ENCODE assay signal across 10 mouse cellular contexts in the genomic region with DNA sequence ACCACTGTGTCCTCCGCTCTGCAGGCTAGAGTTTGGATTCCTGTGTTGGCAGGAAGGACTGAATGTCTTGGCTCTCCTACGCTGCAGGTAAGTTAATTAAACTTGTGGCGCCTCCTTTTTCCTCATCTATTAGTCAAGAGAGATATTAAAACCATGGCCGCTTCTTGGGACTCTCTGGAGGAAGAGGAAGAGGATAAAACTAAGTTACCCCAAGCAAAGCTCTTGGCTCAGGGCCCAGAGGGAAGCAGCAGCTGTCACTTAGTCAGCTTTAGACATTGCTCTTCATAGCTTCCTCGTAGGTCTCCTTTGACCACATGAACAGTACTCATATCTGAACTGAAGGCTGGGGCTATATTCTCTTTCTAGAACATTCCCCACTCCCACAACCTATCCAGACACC. TPM values are rescaled to one million over a fixed set of nuclear protein-coding genes. Genes with fewer than 3 reads are reported as not detected.
DNase-seq lines count a peak whose midpoint lies in the region; ATAC-seq and TF ChIP-seq lines count a peak whose summit lies in the region.
"Had no signal": no experiment of that assay in that cellular context is flagged by ENCODE, and none has a peak within 500 bp of the region (broad histone marks: within the 10 kb centered on the region; RNA-seq: fewer than 3 reads in every experiment).

No protein-coding gene starts in this region.

- ATAC-seq in heart, embryonic 11.5 days (replicated peaks; ENCODE audit: insufficient number of reproducible peaks, low FRiP score, low TSS enrichment): no peak
- no peak for ATAC-seq in hindbrain, embryonic 16.5 days
- ATAC-seq: forebrain, embryonic 14.5 days had no signal

- intact Hi-C loops in heart, postnatal 14 days (cut with DNase I): no loop called here

- H3K27ac ChIP-seq in heart, embryonic 11.5 days (ENCODE audit: low read depth, low read length): no peak overlapping the region
- H3K27ac ChIP-seq in hindbrain, embryonic 16.5 days (ENCODE audit: low read depth, low read length): no peak overlapping the region
- H3K27ac ChIP-seq: neural tube, embryonic 12.5 days had no signal

- H3ac ChIP-seq in C2C12 (ENCODE audit: control insufficient read depth, insufficient read length, low read depth): no peak overlapping the region

- H3K4me3 ChIP-seq in heart, embryonic 11.5 days (ENCODE audit: low read depth, low read length): no peak overlapping the region
- H3K4me3 ChIP-seq in C2C12 (ENCODE audit: insufficient read depth, poor library complexity, severe bottlenecking): no peak overlapping the region
- no peak overlapping the region for H3K4me3 ChIP-seq in hindbrain, embryonic 16.5 days (ENCODE audit: low read length)
- H3K4me3 ChIP-seq: neural tube, embryonic 12.5 days had no signal

- no peaks in the 10 kb centered on the region for H3K79me3 ChIP-seq in C2C12 (ENCODE audit: low read depth)

- 71% methylated on average over 5 of the region's 5 CpGs for WGBS in heart, embryonic 11.5 days (ENCODE audit: insufficient replicate concordance)
- 74% methylated on average over 5 of the region's 5 CpGs for WGBS in hindbrain, embryonic 16.5 days

- no peaks in the 10 kb centered on the region for H3K9me3 ChIP-seq in heart, embryonic 11.5 days (replicated peaks; ENCODE audit: control insufficient read depth, low read length)
- H3K9me3 ChIP-seq in hindbrain, embryonic 16.5 days (ENCODE audit: control insufficient read depth, low read length): no peaks in the 10 kb centered on the region
- H3K9me3 ChIP-seq: neural tube, embryonic 12.5 days had no signal

- no peak overlapping the region for H3K9ac ChIP-seq in heart, embryonic 11.5 days (ENCODE audit: low read depth, low read length)
- H3K9ac ChIP-seq in hindbrain, embryonic 16.5 days (ENCODE audit: low read depth, low read length): no peak overlapping the region
- H3K9ac ChIP-seq: neural tube, embryonic 12.5 days had no signal

- no peak overlapping the region for H3K4me2 ChIP-seq in heart, embryonic 11.5 days
- no peak overlapping the region for H3K4me2 ChIP-seq in hindbrain, embryonic 16.5 days (ENCODE audit: low read length)
- H3K4me2 ChIP-seq: neural tube, embryonic 12.5 days had no signal

- no peaks in the 10 kb centered on the region for H3K27me3 ChIP-seq in heart, embryonic 11.5 days (ENCODE audit: control insufficient read depth, insufficient read depth, low read length)
- no peaks in the 10 kb centered on the region for H3K27me3 ChIP-seq in C2C12 (ENCODE audit: control insufficient read depth, insufficient read depth, insufficient read length)
- H3K27me3 ChIP-seq in hindbrain, embryonic 16.5 days (replicated peaks; ENCODE audit: control insufficient read depth, insufficient read depth, low read length): no peaks in the 10 kb centered on the region
- H3K27me3 ChIP-seq: neural tube, embryonic 12.5 days had no signal

- H3K36me3 ChIP-seq in heart, embryonic 11.5 days (ENCODE audit: control insufficient read depth, insufficient read depth, low read length): no peaks in the 10 kb centered on the region
- no peaks in the 10 kb centered on the region for H3K36me3 ChIP-seq in C2C12 (ENCODE audit: control insufficient read depth, insufficient read depth)
- no peaks in the 10 kb centered on the region for H3K36me3 ChIP-seq in hindbrain, embryonic 16.5 days (ENCODE audit: control insufficient read depth, insufficient read depth, low read length)
- H3K36me3 ChIP-seq: neural tube, embryonic 12.5 days had no signal

- H3K4me1 ChIP-seq in heart, embryonic 11.5 days (ENCODE audit: control insufficient read depth, insufficient read depth, low read length): no peaks in the 10 kb centered on the region
- H3K4me1 ChIP-seq in hindbrain, embryonic 16.5 days (ENCODE audit: control insufficient read depth, insufficient read depth, low read depth, low read length): no peaks in the 10 kb centered on the region
- H3K4me1 ChIP-seq: neural tube, embryonic 12.5 days had no signal

- no peaks in the 10 kb centered on the region for H3K79me2 ChIP-seq in C2C12 (ENCODE audit: control insufficient read depth, insufficient read depth)

- no peak for TF ChIP-seq CTCF in C2C12 (IDR thresholded peaks at IDR 0.05; ENCODE audit: control insufficient read depth, insufficient read depth, insufficient read length)

- peak; percentile 19 to 24 for DNase-seq in heart, adult 9 months (ENCODE audit: low spot score in 2 of 2)
- DNase-seq in heart, postnatal 14 days: peak; percentile 23 to 33
- peak; percentile 14 for DNase-seq in lung, postnatal 10 days
- no peak for DNase-seq in retina, postnatal 1 day
- no peak for DNase-seq in cerebellum, adult 11 months

TF ChIP-seq in C2C12, 6 proteins besides CTCF, POLR2A, EP300 and RAD21:
- TF ChIP-seq CEBPB (IDR thresholded peaks at IDR 0.05; ENCODE audit: low read depth): no peak
- no peak for TF ChIP-seq FOSL1 (IDR thresholded peaks at IDR 0.05; ENCODE audit: insufficient read depth, low read length, poor library complexity, severe bottlenecking)
- TF ChIP-seq MYOG (IDR thresholded peaks at IDR 0.05; ENCODE audit: control insufficient read depth, extremely low read depth, insufficient read length): no peak
- no peak for TF ChIP-seq MAX (IDR thresholded peaks at IDR 0.05)
- TF ChIP-seq MYOD1 (IDR thresholded peaks at IDR 0.05; ENCODE audit: control insufficient read depth, insufficient read length, low read depth): peak; percentile 46
- no peak for TF ChIP-seq USF1 (IDR thresholded peaks at IDR 0.05; ENCODE audit: low read depth)

RNA-seq across cellular contexts. Expression of a gene that starts 10.5 kb away (rescaled TPM):
- polyA plus RNA-seq in heart, embryonic 11.5 days (2014; fragmentation: Nextera tagmentation; extraction: Ambion mirVana): 14.3 TPM in 2 replicates
- 30.5 TPM for polyA plus RNA-seq in C2C12 (2012; fragmentation: generic; extraction: Trizol)
- 10 to 100 TPM; 60.8 to 66.6 TPM for total RNA-seq in heart, postnatal 14 days (2021)
- 5.7 and 6.9 TPM in 2 replicates for polyA plus RNA-seq in hindbrain, embryonic 16.5 days (2015; fragmentation: Nextera tagmentation; extraction: Ambion mirVana)

Comparison
In these comparisons a context has a peak if more than half of its experiments do, and no peak if none do; other contexts are left out.
1. DNase-seq: peak in heart, adult 9 months (2 of 2), heart, postnatal 14 days (2 of 2) and lung, postnatal 10 days (single experiment); none in retina, postnatal 1 day (single experiment) and cerebellum, adult 11 months (single experiment).